Mouse (Mus musculus) embryonic facial prominence, embryonic 12.5 days (tissue): ENCODE measurements around the gene Fam166b. TPM values are rescaled to one million over a fixed set of nuclear protein-coding genes. Genes with fewer than 3 reads are reported as not detected.
A peak's percentile ranks its signal among the peaks of the same experiment; 100 is the strongest.

Experiments
- ATAC-seq: fragments of 200-750 bp; cut with Nextera tagmentation; 2 replicates; pipeline ENCODE4 v1.8.0; 2017; ENCODE audit not compliant: insufficient number of reproducible peaks, insufficient read depth, low FRiP score, low TSS enrichment
- H3K27ac ChIP-seq: fragments of 300-500 bp; sonication (generic); 2 replicates; pipeline ENCODE4 v1.5.1; 2016; ENCODE audit warnings: mild to moderate bottlenecking
- H3K27me3 ChIP-seq: fragments of 300-500 bp; sonication (generic); 2 replicates; pipeline ENCODE4 v1.6.1; 2016; ENCODE audit warnings: mild to moderate bottlenecking, moderate library complexity
- H3K36me3 ChIP-seq: fragments of 300-500 bp; sonication (generic); 2 replicates; pipeline ENCODE4 v1.6.1; 2016; ENCODE audit warnings: mild to moderate bottlenecking
- H3K4me1 ChIP-seq: fragments of 300-500 bp; sonication (generic); 2 replicates; pipeline ENCODE4 v1.6.1; 2016
- H3K4me2 ChIP-seq: fragments of 300-500 bp; sonication (generic); replicated peaks from 2 replicates; pipeline ENCODE4 v1.6.1; 2016; ENCODE audit warnings: mild to moderate bottlenecking, moderate library complexity
- H3K4me3 ChIP-seq: fragments of 300-500 bp; sonication (generic); 2 replicates; pipeline ENCODE4 v1.5.1; 2016; ENCODE audit warnings: mild to moderate bottlenecking
- H3K9ac ChIP-seq: fragments of 300-500 bp; sonication (generic); 2 replicates; pipeline ENCODE4 v1.6.1; 2016; ENCODE audit warnings: mild to moderate bottlenecking, moderate library complexity
- H3K9me3 ChIP-seq: fragments of 300-500 bp; sonication (generic); 2 replicates; pipeline ENCODE4 v1.6.1; 2016; ENCODE audit warnings: mild to moderate bottlenecking, moderate library complexity
- WGBS: fragments of 180-500 bp; shearing (Covaris S2); methylation state at CpG from one replicate; pipeline ENCODE4 v1.1.7; 2016; 5-methylcytosine and 5-hydroxymethylcytosine counted together
- polyA plus RNA-seq: library from polyadenylated mRNA; unstranded; fragments of >200 nt; fragmentation: Nextera tagmentation; extraction: Ambion mirVana; gene quantifications from 2 replicates; pipeline ENCODE4 v1.2.1, GENCODE M21; 2016

The Fam166b gene
- 0.27 TPM in 1 of 2 replicates, not detected in the other for polyA plus RNA-seq

DNA sequence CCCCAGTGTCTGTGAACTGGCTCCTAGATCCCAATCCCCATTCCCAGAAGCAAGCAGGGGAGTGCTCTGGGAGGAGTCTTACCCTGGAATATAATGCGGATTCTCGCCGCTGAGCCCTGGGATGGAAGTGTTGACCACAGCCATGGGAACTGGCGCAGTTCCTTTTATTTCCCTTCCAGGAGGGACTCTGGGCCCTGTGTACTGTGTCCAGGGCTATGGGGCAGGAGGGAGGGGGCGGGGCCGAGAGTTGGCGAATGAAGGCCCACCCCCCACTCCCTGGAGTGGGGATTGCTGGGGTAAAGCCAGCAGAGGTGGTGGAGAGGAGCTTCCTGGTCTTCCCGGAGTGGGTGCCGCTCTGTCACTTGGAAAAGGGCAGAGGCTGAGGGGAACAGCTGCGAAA lies at the start of gene Fam166b:
TSS of gene Fam166b (minus strand) at position 189 of the 400 bp plus-strand sequence.
- peak within 1 kb of the TSS; percentile 22; the same call in 1 of the 2 replicates for H3K4me2 ChIP-seq

GRCm38 (mm10) chr4:43478534-43478858 lies 49.6 kb upstream of the Fam166b start:
- Histone ChIP-seq H3K27me3 (no peaks in the 10 kb centered on the region), H3K36me3 (no peaks in the 10 kb centered on the region), H3K4me1 (no peaks in the 10 kb centered on the region), H3K4me2 (peak overlapping the region; percentile 34), H3K27ac (no peak overlapping the region), H3K4me3 (peak overlapping the region; percentile 22), H3K9ac (peak overlapping the region; percentile 17; the same call in 1 of the 2 replicates), H3K9me3 (no peaks in the 10 kb centered on the region)
- 50% methylated on average over 8 of the region's 8 CpGs for WGBS
- no peak for ATAC-seq

More for the DNA sequence above, at the start of gene Fam166b:
- Histone ChIP-seq H3K27ac (no peak within 1 kb of the TSS), H3K27me3 (peaks cover 63% of the 10 kb centered on the region), H3K4me3 (no peak within 1 kb of the TSS), H3K9ac (peak within 1 kb of the TSS; percentile 27; the same call in 1 of the 2 replicates), H3K9me3 (no peaks in the 10 kb centered on the region), H3K4me1 (peaks cover 26% of the 10 kb centered on the region), H3K36me3 (peaks cover 27% of the 10 kb centered on the region)
- 8% methylated on average over 10 of the region's 10 CpGs for WGBS
- ATAC-seq, result no peak

- ATAC-seq, result peak; percentile 85
- WGBS, result 17% methylated on average over 11 of the region's 11 CpGs
- Histone ChIP-seq H3K9me3 (no peaks in the 10 kb centered on the region), H3K4me3 (peak overlapping the region; percentile 22), H3K36me3 (no peaks in the 10 kb centered on the region), H3K27ac (no peak overlapping the region), H3K27me3 (no peaks in the 10 kb centered on the region), H3K4me2 (peak overlapping the region; percentile 34), H3K4me1 (no peaks in the 10 kb centered on the region), H3K9ac (peak overlapping the region; percentile 17; the same call in 1 of the 2 replicates)
Observed at GRCm38 (mm10) chr4:43477857-43478533, 49.1 kb upstream of the Fam166b start.

GRCm38 (mm10) chr4:43476604-43477003 lies 47.7 kb upstream of the Fam166b start:
- H3K4me2 ChIP-seq, result no peak overlapping the region
- no peaks in the 10 kb centered on the region for H3K36me3 ChIP-seq
- no peaks in the 10 kb centered on the region for H3K4me1 ChIP-seq
- ATAC-seq, result no peak
- no peaks in the 10 kb centered on the region for H3K9me3 ChIP-seq
- H3K27me3 ChIP-seq, result no peaks in the 10 kb centered on the region
- no peak overlapping the region for H3K27ac ChIP-seq
- whole genome bisulfite sequencing, result 85% methylated on average over 6 of the region's 6 CpGs
- H3K9ac ChIP-seq, result no peak overlapping the region
- H3K4me3 ChIP-seq, result no peak overlapping the region

- H3K27ac ChIP-seq, result no peak overlapping the region
- no peak overlapping the region for H3K4me3 ChIP-seq
- H3K27me3 ChIP-seq, result no peaks in the 10 kb centered on the region
- ATAC-seq, result no peak
- H3K9me3 ChIP-seq, result no peaks in the 10 kb centered on the region
- WGBS, result 83% methylated on average over 1 of the region's 1 CpGs
- H3K9ac ChIP-seq, result no peak overlapping the region
- H3K4me1 ChIP-seq, result no peaks in the 10 kb centered on the region
- no peak overlapping the region for H3K4me2 ChIP-seq
- no peaks in the 10 kb centered on the region for H3K36me3 ChIP-seq
Observed at GRCm38 (mm10) chr4:43473636-43474035, 44.7 kb upstream of the Fam166b start.

DNA sequence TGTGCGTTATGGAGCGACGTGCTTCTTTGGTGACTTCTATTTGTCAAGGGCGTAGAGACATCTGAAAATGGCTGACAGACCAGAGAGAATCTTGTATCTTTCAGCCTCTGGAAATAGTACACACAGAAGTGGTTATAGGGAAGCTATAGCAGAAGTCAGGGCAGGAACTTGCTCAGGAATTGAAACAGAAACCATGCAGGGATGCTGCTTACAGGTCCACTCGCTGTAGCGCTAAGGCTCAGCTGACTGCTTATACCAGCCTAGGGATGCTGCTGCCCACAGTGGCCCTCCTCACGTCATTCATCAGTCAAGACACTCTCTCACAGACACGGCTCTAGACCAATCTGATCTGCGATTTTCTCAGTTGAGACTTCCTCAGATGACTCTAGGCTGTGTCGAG lies 41.4 kb upstream of the Fam166b start:
- WGBS, result 89% methylated on average over 10 of the region's 10 CpGs
- no peak for ATAC-seq
- H3K27me3 ChIP-seq, result no peaks in the 10 kb centered on the region
- H3K4me2 ChIP-seq, result no peak overlapping the region
- no peaks in the 10 kb centered on the region for H3K36me3 ChIP-seq
- H3K27ac ChIP-seq, result no peak overlapping the region
- H3K4me1 ChIP-seq, result no peaks in the 10 kb centered on the region
- no peaks in the 10 kb centered on the region for H3K9me3 ChIP-seq
- H3K4me3 ChIP-seq, result no peak overlapping the region
- no peak overlapping the region for H3K9ac ChIP-seq

DNA sequence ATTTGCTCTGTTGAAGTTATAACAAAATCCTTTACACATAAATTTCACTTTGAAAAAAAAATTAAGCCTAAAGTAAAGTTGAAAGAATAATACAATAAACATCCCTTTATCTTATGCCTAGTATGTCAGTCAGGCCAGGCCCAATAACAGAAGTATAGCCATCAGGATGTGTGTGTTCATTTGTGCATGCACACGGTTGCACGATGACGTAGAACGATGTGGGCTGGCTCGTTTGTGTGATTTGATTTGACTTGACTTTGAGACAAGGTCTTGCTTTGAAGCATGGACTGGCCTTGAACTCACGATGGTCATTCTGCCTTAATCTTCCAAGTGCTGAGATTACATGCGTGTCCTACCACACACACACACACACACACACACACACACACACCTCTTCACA lies 37.9 kb upstream of the Fam166b start:
- Histone ChIP-seq H3K9me3 (no peaks in the 10 kb centered on the region), H3K27ac (no peak overlapping the region), H3K4me3 (no peak overlapping the region), H3K4me2 (no peak overlapping the region), H3K4me1 (no peaks in the 10 kb centered on the region), H3K36me3 (no peaks in the 10 kb centered on the region), H3K9ac (no peak overlapping the region), H3K27me3 (no peaks in the 10 kb centered on the region)
- WGBS, result 90% methylated on average over 7 of the region's 7 CpGs
- ATAC-seq, result no peak

DNA sequence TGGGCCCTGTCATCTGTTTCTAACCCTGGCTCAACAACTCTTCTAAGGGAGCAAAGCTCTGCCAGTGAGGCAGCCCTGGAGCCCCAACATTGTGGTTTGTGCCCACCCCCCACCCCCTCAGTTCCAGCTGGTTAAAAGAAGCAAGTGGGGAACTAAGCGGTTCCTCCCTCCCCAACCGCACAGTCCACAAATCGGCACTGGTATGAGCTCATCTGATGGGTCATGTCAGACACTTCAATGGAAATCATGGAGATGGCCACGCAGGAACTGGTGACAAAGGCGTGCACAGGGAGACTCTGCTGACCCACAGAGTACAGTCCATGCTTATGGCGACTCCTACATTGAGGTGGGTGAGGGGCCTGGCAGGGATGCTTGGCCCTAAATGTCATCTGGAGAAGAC lies 37.0 kb upstream of the Fam166b start:
- Histone ChIP-seq H3K27me3 (no peaks in the 10 kb centered on the region), H3K27ac (no peak overlapping the region), H3K9me3 (no peaks in the 10 kb centered on the region), H3K4me1 (no peaks in the 10 kb centered on the region), H3K9ac (no peak overlapping the region), H3K36me3 (no peaks in the 10 kb centered on the region), H3K4me3 (no peak overlapping the region), H3K4me2 (no peak overlapping the region)
- 92% methylated on average over 6 of the region's 6 CpGs for WGBS
- no peak for ATAC-seq

GRCm38 (mm10) chr4:43463102-43463501 lies 34.2 kb upstream of the Fam166b start:
- Histone ChIP-seq H3K9ac (no peak overlapping the region), H3K4me3 (no peak overlapping the region), H3K27me3 (no peaks in the 10 kb centered on the region), H3K4me1 (0 out of 2 replicates have a peak, but pooled peaks cover 5% of the 10 kb centered on the region), H3K27ac (no peak overlapping the region), H3K36me3 (no peaks in the 10 kb centered on the region), H3K9me3 (no peaks in the 10 kb centered on the region), H3K4me2 (no peak overlapping the region)
- WGBS, result 86% methylated on average over 5 of the region's 5 CpGs
- ATAC-seq, result no peak

GRCm38 (mm10) chr4:43457124-43457523 lies 28.2 kb upstream of the Fam166b start:
- H3K36me3 ChIP-seq, result no peaks in the 10 kb centered on the region
- H3K27me3 ChIP-seq, result peaks cover 31% of the 10 kb centered on the region
- no peak overlapping the region for H3K4me3 ChIP-seq
- no peak overlapping the region for H3K9ac ChIP-seq
- 20% methylated on average over 8 of the region's 8 CpGs for WGBS
- ATAC-seq, result no peak
- H3K4me2 ChIP-seq, result no peak overlapping the region
- H3K4me1 ChIP-seq, result peaks cover 17% of the 10 kb centered on the region
- H3K9me3 ChIP-seq, result no peaks in the 10 kb centered on the region
- H3K27ac ChIP-seq, result no peak overlapping the region

DNA sequence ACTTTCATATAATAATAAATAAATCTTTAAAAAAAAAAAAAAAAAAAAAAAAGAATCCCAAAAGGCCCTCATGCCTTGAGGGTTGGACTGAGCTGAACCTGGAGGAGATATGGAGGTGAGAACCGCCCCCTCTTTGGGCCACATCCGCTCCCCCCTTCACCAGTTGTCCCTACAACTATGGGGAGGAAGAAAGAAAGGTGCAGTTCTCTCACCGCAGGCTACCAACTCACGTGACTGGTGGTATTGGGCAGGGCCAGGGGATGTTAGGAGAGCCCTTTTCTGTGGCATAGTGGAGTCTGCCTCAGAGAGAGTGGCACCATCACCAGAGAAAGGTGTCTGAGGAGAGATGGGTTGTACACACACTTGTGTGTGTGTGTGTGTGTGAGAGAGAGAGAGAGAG lies 27.5 kb upstream of the Fam166b start:
- 22% methylated on average over 4 of the region's 4 CpGs for WGBS
- no peak for ATAC-seq
- Histone ChIP-seq H3K27me3 (peaks cover 31% of the 10 kb centered on the region), H3K4me1 (peaks cover 17% of the 10 kb centered on the region), H3K9ac (no peak overlapping the region), H3K27ac (no peak overlapping the region), H3K4me2 (no peak overlapping the region), H3K9me3 (no peaks in the 10 kb centered on the region), H3K36me3 (no peaks in the 10 kb centered on the region), H3K4me3 (no peak overlapping the region)

DNA sequence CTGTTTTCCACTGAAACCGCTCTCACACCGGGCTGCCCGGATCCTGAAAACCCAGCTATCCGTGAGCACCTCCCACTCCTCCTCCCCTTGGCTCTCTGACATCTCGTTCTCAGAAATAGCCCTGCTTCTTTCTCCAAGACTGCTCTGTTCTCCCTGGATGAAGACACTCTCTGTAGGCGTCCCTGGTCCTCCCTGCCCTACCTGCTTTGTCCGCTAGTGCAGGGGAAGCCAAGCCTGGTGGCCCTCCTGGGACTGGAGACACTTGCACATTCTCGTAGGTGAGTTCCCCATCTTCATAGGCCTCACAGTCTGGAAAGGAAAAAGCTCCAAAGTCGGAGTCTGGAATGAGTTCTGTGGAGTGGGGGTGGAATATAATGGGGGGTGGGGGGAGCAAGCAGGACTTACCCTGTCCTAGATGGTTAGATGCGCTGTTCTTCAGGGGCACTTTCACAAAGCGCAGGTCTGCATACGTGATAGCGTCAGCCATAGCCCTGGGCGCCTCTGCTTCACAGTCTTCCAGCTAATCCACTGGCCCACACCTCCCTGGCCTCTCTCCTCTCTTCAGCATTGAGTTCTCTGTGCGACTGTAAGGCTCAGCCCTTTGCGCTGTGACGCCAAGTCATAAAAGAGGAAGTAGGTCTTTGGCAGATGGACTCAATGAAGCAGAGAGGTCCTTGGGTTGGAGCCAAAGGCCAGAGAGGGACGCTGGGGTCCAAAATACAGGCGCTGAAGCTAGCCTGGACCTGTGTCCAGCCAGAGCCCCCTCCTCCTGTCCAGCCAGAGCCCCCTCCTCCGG lies 25.3 kb upstream of the Fam166b start, which contains the start of gene Cd72:
TSS of gene Cd72 (minus strand) at position 588 of the 796 bp plus-strand sequence.
- WGBS, result 26% methylated on average over 20 of the region's 20 CpGs
- H3K27ac ChIP-seq, result no peak within 1 kb of the TSS
- peaks cover 12% of the 10 kb centered on the region for H3K4me1 ChIP-seq
- peaks cover 31% of the 10 kb centered on the region for H3K27me3 ChIP-seq
- no peaks in the 10 kb centered on the region for H3K36me3 ChIP-seq
- H3K9me3 ChIP-seq, result no peaks in the 10 kb centered on the region
- H3K4me2 ChIP-seq, result peak within 1 kb of the TSS; percentile 55
- no peak for ATAC-seq
- H3K4me3 ChIP-seq, result peak within 1 kb of the TSS; percentile 25
- H3K9ac ChIP-seq, result peak within 1 kb of the TSS; percentile 9
